Mouse (Mus musculus): ENCODE data around the gene Haao. TPM values are rescaled to one million over a fixed set of nuclear protein-coding genes. Genes with fewer than 3 reads are reported as not detected.

Gene Haao
- polyA plus RNA-seq, 1 experiment from 2014 or later: 93.3 TPM

DNA sequence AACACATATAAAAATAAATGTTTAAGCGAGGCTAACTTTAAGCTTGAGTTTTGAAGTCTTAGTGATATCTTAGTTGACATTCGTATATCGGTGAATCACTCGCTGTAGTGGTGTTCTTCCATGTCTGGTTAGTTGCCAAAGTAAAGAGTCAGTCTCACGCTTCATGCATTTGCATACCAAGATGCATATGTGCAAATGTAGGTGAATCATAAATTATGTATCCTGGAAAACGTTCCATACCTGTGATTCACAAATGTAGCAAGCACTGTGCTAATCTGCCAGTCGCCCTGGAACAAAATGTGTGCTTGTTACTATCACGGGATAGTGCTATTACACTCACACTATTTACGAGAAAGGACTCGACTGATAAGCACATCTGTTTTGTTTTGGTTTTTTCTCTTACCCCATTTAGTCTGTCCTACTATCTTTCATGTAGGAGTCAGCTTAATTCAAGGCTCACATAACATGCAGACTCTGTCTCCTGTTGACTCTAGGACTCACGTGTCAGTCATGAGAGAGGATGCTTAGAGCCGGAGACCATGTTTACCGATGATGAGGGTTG, 37.3 kb upstream of the Haao start:
- Histone ChIP-seq H3K4me3 (ENCODE audit: low read depth, low read length) (no peak overlapping the region), H3K4me2 (ENCODE audit: low read depth, low read length) (no peak overlapping the region), H3K27me3 (ENCODE audit: insufficient read depth, low read length) (no peaks in the 10 kb centered on the region), H3K9me3 (ENCODE audit: low read length) (no peaks in the 10 kb centered on the region), H3K4me1 (ENCODE audit: insufficient read depth) (no peaks in the 10 kb centered on the region), H3K36me3 (replicated peaks; ENCODE audit: insufficient read depth, low read length) (no peaks in the 10 kb centered on the region), H3K27ac (ENCODE audit: low read depth) (no peak overlapping the region), H3K9ac (replicated peaks) (no peak overlapping the region)
- ATAC-seq (no peak), DNase-seq (no peak)
- TF ChIP-seq EP300 (IDR thresholded peaks at IDR 0.05; ENCODE audit: low read depth) (no peak), CTCF (IDR thresholded peaks at IDR 0.05; ENCODE audit: low read depth) (no peak)
- 62% methylated on average over 13 of the region's 13 CpGs for WGBS (ENCODE audit: insufficient replicate concordance)

DNA sequence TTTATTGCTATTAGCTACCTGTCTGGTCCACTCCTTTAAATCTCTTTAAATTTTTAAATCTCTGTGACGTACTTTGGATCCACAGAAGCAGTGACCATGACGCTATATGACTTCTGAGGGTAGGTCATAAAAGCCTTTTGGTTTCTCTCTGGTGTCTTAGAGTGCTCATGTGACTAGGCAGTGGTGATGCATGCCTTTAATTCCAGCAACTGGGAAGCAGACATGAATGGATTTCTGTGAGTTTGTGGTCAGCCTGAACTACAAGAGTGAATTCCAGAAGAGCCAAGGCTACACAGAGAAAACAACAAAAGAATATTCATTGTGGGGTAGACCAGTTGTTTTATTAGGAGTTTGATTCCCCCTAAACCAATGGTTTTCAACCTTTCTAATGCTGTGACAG, 35.0 kb upstream of the Haao start:
- Histone ChIP-seq H3K27ac (ENCODE audit: low read depth) (no peak overlapping the region), H3K4me2 (ENCODE audit: low read depth, low read length) (no peak overlapping the region), H3K4me3 (ENCODE audit: low read depth, low read length) (no peak overlapping the region), H3K4me1 (ENCODE audit: insufficient read depth) (no peaks in the 10 kb centered on the region), H3K36me3 (replicated peaks; ENCODE audit: insufficient read depth, low read length) (no peaks in the 10 kb centered on the region), H3K9me3 (ENCODE audit: low read length) (no peaks in the 10 kb centered on the region), H3K9ac (replicated peaks) (no peak overlapping the region), H3K27me3 (ENCODE audit: insufficient read depth, low read length) (no peaks in the 10 kb centered on the region)
- no peak for ATAC-seq
- DNase-seq: no peak
- WGBS (ENCODE audit: insufficient replicate concordance): 88% methylated on average over 2 of the region's 2 CpGs
- TF ChIP-seq CTCF (IDR thresholded peaks at IDR 0.05; ENCODE audit: low read depth): no peak
- TF ChIP-seq EP300 (IDR thresholded peaks at IDR 0.05; ENCODE audit: low read depth): no peak

DNA sequence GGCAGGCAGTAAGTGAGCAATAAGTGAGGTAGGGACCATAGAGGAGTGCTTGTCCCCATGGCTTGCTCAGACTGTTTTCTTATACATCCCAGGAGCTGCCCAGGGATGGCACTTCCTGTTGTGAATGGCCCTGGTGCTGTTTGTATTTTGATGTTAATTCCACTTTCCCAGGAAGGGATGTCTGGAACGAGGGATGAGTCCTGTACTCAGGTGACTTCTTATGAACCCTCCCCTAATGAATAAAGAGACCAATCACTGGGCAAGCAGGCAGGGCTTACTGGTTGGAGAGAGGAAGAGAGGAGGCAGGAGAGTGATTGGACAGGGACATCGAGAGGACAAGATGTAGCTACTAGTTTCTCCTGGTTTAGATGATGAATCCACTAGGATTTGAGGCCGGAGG, 33.3 kb upstream of the Haao start:
- no peaks in the 10 kb centered on the region for H3K36me3 ChIP-seq (replicated peaks; ENCODE audit: insufficient read depth, low read length)
- H3K4me2 ChIP-seq (ENCODE audit: low read depth, low read length): no peak overlapping the region
- H3K27ac ChIP-seq (ENCODE audit: low read depth): no peak overlapping the region
- WGBS (ENCODE audit: insufficient replicate concordance): 71% methylated on average over 3 of the region's 3 CpGs
- H3K27me3 ChIP-seq (ENCODE audit: insufficient read depth, low read length): no peaks in the 10 kb centered on the region
- H3K9ac ChIP-seq (replicated peaks): no peak overlapping the region
- no peaks in the 10 kb centered on the region for H3K9me3 ChIP-seq (ENCODE audit: low read length)
- H3K4me3 ChIP-seq (ENCODE audit: low read depth, low read length): no peak overlapping the region
- H3K4me1 ChIP-seq (ENCODE audit: insufficient read depth): no peaks in the 10 kb centered on the region
- ATAC-seq (no peak), DNase-seq (no peak)
- no peak for TF ChIP-seq EP300 (IDR thresholded peaks at IDR 0.05; ENCODE audit: low read depth)
- no peak for TF ChIP-seq CTCF (IDR thresholded peaks at IDR 0.05; ENCODE audit: low read depth)

DNA sequence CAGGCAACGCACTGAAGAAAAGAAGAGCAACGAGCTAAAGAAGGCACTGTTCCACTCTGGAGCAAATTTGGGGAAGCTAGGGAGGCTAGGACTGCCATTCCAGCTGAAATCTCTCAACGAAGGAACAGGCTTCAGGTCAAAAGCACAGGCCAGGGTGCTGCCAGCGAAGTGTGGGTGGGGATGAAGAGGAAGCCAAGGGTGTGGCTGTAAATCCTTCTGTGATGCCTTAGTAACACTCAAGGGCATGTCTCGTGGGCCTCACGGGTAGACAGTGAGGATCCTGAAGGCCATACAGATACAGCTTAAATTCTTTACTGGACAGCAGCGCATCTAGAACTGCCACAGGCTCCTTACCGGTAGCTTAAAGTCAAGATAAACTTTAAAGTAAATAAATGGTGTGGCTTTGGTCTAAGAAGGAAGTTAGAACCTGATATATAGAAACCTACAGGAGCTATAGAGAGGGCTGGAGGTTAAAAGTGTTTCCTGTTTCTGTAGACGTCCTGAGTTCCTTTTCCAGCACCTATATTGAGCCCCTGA, 32.5 kb upstream of the Haao start:
- no peaks in the 10 kb centered on the region for H3K27me3 ChIP-seq (ENCODE audit: insufficient read depth, low read length)
- H3K9ac ChIP-seq (replicated peaks): no peak overlapping the region
- no peaks in the 10 kb centered on the region for H3K4me1 ChIP-seq (ENCODE audit: insufficient read depth)
- H3K27ac ChIP-seq (ENCODE audit: low read depth): no peak overlapping the region
- 43% methylated on average over 9 of the region's 9 CpGs for WGBS (ENCODE audit: insufficient replicate concordance)
- no peak for ATAC-seq
- DNase-seq: no peak
- H3K36me3 ChIP-seq (replicated peaks; ENCODE audit: insufficient read depth, low read length): no peaks in the 10 kb centered on the region
- no peak overlapping the region for H3K4me3 ChIP-seq (ENCODE audit: low read depth, low read length)
- H3K9me3 ChIP-seq (ENCODE audit: low read length): no peaks in the 10 kb centered on the region
- TF ChIP-seq EP300 (IDR thresholded peaks at IDR 0.05; ENCODE audit: low read depth) (no peak), CTCF (IDR thresholded peaks at IDR 0.05; ENCODE audit: low read depth) (no peak)
- H3K4me2 ChIP-seq (ENCODE audit: low read depth, low read length): no peak overlapping the region

DNA sequence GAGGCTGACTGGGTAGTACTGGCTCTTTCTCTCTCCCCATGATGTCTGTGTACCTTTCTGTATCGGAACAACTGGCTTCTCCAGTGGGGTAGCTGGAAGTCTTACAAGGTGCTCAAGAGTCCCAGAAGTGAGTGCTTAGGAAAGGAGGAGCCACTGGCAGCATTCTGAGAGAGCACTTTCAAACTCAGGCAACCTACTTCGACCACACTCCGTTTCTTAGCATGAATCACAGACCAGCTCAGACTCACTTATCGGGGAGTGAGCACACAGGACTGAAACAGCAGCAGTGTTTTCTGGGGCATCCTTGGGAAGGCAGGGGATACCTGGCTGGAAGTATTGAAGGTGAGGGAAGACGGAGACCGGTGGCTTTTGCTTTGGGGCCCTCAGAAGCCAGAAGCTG, 31.9 kb upstream of the Haao start:
- DNase-seq (no peak), ATAC-seq (no peak)
- WGBS (ENCODE audit: insufficient replicate concordance): 84% methylated on average over 6 of the region's 6 CpGs
- Histone ChIP-seq H3K36me3 (replicated peaks; ENCODE audit: insufficient read depth, low read length) (no peaks in the 10 kb centered on the region), H3K4me2 (ENCODE audit: low read depth, low read length) (no peak overlapping the region), H3K9me3 (ENCODE audit: low read length) (no peaks in the 10 kb centered on the region), H3K9ac (replicated peaks) (no peak overlapping the region), H3K4me3 (ENCODE audit: low read depth, low read length) (no peak overlapping the region), H3K27ac (ENCODE audit: low read depth) (no peak overlapping the region), H3K4me1 (ENCODE audit: insufficient read depth) (no peaks in the 10 kb centered on the region), H3K27me3 (ENCODE audit: insufficient read depth, low read length) (no peaks in the 10 kb centered on the region)
- TF ChIP-seq CTCF (IDR thresholded peaks at IDR 0.05; ENCODE audit: low read depth) (no peak), EP300 (IDR thresholded peaks at IDR 0.05; ENCODE audit: low read depth) (no peak)

DNA sequence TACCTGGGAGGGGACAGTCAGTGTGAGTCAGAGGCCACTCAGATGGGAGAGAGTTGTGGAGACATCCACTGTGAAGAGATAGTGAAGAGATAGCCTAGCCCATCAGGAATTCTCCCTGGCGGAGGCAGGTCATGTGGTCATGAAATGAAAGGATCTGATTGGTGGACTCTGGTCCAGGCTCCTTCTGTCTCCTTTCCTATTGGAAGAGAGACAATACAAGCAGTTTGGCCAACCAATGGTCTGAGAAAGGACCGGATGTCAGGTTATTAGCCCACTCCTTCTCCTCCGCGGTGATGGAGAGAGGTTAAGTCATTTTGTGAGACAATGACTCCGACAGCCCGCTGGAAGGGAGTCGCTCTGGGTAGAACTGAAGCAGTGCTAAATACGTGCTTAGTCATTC, 26.8 kb upstream of the Haao start:
- Histone ChIP-seq H3K4me3 (ENCODE audit: low read depth, low read length) (no peak overlapping the region), H3K36me3 (replicated peaks; ENCODE audit: insufficient read depth, low read length) (no peaks in the 10 kb centered on the region), H3K9ac (replicated peaks) (no peak overlapping the region), H3K4me1 (ENCODE audit: insufficient read depth) (no peaks in the 10 kb centered on the region), H3K9me3 (ENCODE audit: low read length) (no peaks in the 10 kb centered on the region), H3K4me2 (ENCODE audit: low read depth, low read length) (no peak overlapping the region), H3K27me3 (ENCODE audit: insufficient read depth, low read length) (no peaks in the 10 kb centered on the region), H3K27ac (ENCODE audit: low read depth) (no peak overlapping the region)
- no peak for DNase-seq
- TF ChIP-seq EP300 (IDR thresholded peaks at IDR 0.05; ENCODE audit: low read depth): no peak
- TF ChIP-seq CTCF (IDR thresholded peaks at IDR 0.05; ENCODE audit: low read depth): no peak
- WGBS (ENCODE audit: insufficient replicate concordance): 78% methylated on average over 8 of the region's 8 CpGs
- ATAC-seq: no peak
